Mouse (Mus musculus) urinary bladder, postnatal 4 days (tissue): Measurements from ENCODE around the gene Swt1.
A peak's percentile ranks its signal among the peaks of the same experiment; 100 is the strongest.
"Not testable (repeated sequence)": the region's sequence is repeated elsewhere in the genome, so short reads cannot be mapped to it uniquely, and the experiment has no call there.

Experiments used
- DNase-seq, 2 experiments: peaks; one replicate each; pipeline ENCODE4 v3.0.0; 2021 to 2022; ENCODE audit warnings: low spot score in 2 of 2

Gene Swt1

DNA sequence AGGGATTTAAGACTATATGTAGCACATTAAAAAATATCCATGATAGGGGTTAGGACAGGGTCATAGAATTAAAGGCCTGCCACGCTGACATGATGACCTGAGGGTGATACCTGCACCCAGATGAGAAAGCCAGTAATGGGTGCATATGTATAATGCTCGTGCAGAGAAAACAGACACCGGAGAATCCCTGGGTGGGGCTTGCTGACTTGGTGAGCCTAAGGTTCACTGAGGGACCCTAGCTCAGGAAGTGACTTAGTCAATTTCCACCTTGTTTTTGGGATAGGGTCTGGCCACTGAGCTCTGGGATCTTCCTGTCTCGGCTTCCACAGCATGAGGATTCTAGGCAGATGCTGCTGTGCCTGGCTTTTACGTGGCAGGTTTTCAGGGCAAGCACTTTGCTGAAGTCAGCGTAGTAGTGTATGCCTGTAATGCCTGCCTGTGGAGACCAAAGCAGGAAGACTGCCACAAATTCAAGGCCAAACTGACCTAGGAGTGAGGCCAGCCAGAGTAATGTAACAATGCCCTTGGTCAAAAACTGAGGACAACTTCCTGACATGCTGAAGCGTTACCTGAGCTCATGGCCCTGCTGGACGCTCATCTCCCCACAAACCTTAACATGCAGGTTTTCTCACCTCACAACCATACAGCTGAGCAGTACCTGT lies 61.2 kb downstream of the Swt1 start:
- DNase-seq = no peak

GRCm38 (mm10) chr1:151359374-151359773 lies 68.9 kb downstream of the Swt1 start:
- no peak for DNase-seq

DNA sequence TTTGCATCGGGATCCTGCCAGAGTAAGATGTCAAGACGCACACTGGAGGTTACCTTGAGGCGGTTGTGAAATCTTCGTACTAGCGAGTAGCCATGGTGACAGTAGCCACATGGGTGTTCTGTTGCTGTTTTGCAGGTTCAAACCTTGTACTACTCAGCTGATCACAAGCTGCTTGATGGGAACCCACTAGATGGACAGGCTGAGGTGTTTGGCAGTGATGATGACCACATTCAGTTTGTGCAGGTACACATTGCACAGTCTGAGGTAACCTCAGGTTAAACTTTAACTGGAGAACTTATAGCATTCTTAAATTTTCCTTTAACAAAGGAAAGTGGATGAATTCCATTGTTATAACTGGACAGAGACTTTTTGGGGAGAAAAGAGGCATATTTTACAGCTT lies 72.3 kb downstream of the Swt1 start:
- no peak for DNase-seq

DNA sequence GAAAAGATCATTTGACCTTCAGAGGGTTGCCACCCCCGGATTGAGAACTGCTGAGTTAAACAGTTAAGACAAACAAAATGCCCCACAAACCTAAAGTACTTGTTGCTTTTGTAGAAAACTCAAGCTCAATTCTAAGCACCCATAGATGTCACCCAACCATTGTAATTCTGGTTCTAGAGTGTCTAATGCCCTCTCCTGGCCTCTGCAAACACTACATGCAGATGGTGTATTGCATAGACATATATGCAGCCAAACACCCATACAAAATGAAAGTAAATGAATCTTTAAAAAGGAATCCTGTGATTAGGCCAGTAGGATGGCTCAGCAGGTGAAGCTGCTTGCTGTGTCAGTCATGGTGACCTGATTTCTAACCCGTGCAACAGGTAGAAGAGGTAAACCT lies 75.3 kb downstream of the Swt1 start:
- DNase-seq = no peak

DNA sequence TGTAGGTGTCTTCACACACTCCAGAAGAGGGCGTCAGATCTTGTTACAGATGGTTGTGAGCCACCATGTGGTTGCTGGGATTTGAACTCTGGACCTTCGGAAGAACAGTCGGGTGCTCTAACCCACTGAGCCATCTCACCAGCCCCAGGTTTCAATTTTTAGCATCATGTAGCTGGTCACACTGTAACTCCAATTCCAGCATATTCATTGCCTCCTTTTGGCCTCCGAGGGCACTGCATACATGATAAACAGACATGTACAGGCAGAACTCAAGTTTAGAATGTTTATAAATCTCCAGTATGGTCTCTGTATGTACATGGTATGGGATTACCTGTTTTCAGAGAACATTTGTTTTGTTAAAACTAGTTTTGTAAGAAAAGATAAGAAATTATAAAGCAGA lies 80.0 kb downstream of the Swt1 start:
- not testable (repeated sequence) for DNase-seq

DNA sequence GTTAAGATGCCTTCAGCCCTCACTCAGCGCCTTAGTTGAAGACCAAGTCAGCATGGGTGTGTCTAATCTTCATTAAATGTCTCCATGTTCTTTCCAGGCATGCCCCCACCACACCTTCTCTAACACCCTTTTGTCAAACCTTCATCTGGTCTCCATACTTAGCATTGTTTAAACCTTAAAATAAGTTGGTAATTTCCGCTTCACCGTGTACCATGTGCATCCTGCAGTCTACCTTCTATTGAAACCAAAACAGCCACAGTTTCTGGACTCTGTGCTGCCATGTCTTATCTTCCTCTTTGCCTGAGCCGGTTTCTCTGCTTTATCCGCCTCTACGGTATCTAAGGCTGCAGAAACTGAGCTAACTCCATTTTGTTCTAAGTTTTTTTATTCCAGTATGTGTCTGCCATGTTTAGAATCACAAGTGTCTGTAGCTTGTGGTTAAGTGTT lies 81.6 kb downstream of the Swt1 start:
- DNase-seq = no peak

GRCm38 (mm10) chr1:151345863-151346195 lies 82.4 kb downstream of the Swt1 start:
- no peak for DNase-seq

DNA sequence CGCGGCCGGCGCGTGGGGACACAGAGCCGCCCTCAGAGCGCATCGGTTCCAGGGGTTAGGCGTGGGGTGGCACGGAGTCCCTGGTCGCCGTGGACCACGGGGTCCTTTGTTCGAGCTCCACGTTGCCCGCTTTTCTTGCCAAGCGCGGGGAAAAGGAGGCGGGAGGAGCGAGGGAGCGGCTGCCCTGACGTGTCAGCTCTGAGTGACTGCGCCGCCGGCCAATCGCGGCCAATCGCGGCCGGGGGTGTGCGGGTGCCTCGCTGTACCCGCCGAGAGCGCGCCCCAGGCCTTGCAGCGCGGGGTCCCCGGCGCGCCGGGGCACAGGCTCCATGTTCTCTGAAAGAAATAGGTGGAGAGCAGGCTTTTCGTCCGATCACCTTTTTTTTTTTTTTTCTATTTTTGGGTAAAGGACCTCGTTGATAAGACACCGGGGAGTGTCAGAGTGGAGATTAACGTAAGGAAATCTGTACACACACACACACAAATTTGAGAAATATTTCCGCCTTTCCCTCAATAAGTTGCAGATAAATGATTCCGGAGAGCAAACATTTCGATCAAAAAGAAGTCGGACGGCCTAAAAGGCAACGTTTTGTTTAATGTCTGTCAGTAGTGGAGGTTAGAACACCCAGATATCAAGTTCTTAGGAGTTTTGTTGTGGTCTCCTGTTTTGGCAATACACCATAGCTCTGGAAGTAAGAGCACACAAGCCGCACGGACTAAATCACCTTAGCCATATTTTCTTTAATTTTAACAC lies 83.0 kb downstream of the Swt1 start:
- DNase-seq = peak; percentile 90 to 97

DNA sequence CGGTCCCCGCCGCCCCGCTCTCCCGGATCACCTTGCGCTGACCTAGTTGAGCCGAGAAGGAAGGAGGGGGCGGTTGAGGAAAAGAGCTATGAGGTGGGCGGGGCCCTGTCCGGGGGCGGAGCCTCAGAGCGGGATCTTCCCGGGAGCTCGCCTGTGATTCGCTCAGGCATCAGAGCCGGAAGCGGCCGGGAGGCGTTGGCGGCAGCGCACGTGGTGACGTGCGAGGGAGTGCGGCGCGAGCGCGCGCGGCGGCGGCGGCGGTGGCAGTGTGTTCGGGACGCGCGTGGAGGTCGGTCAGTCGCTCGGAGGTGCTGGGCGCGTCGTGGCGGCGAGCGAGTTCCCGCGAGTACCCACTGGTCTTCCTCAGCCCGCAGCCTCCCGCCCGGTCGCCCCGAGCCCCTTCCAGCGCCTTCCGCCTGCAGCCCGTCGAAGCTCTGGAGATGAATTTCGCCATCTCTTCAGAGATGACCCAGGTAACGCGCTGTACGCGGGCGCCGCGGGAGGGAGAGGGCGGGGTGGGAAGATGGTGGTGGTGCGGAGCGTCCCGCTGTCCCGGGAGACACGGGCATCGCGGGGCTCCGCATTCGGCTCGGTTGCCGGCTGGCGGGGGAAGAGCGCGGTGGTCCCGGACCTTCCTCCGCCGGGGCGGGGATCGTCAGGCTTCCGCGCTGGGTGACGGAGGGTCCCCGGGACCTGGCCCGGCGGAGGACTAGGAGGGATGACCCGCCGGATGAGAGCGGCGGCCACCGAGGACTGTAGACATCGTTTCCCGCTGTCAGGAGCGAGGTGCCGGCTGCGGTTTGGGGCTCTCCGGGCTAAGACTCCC lies 83.8 kb downstream of the Swt1 start, which contains the start of gene Ivns1abp:
Ivns1abp (plus strand) TSS at position 195 of the 826 bp plus-strand sequence.
- DNase-seq = peak; percentile 96 to 98

- DNase-seq = no peak
Measured at GRCm38 (mm10) chr1:151343571-151344282, 84.5 kb downstream of the Swt1 start.

DNA sequence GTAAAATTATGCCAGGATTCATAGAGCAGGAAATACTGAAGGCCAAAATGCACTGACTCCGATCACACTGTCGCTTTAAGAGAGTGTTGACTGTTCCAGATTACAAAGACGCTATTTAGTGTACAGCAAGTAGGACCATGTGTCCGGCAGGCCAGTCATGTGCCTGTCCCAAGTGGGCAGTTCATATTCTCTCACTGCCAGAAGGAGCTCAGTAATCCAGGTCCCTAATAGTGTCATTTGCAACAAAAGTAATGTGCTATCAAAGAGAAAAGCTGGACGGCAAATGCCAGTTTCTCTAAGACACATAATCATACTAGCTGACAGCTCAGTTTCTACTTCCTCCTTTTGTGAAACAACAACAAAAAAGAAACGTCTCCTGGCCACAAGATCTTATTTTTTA lies 85.3 kb downstream of the Swt1 start:
- no peak for DNase-seq

DNA sequence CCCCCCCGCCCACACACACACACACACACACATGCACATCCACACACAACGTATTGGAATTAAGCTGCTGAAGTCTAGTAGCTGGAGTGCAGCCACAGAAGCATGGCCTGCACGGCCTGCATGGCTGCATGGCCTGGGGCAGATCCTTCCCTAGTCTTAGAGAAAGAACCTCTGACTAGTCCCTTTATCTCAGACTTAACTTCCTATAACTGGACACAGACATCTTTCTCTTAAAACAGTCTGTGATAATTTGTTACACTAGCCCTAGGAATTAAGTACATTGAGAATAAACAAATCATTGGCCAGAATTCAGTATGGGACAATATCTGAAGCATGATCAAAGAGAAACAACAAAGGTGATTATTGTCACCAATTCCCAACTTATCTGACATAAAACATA lies 85.9 kb downstream of the Swt1 start:
- DNase-seq = no peak

DNA sequence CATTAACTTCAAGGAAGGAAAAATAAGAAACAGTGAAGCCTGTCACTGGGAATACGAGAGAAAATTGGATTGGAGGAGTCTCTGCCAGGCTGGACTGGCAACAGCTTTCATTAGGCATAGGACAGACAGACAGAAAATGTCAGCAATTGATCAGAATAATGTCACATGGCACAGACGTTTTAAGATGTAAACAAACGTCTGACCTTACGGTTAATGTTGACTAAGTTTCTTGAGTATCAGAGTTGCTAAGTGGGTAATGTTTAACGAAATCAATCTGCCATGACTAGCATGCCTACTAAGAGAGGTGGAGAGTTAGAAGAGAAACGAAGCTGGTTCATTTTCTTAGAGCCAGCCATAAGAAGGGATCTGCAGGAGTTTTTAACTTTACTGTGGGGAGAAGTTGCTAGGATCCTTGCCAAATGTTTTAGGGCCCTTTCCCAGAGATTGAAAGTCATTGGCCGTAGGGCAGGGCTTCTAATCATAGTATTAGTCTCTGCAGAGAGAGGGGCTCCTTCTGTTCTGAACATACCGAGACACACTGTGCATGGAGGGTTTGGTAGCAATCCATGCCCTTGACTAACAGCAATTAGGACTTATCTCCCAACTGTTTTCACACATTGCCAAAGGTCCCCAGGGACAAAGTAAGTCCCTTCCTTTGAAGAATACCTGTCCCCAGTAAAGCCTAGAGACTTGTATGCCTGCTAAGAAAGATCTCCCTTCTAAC lies 86.8 kb downstream of the Swt1 start:
- DNase-seq = no peak

DNA sequence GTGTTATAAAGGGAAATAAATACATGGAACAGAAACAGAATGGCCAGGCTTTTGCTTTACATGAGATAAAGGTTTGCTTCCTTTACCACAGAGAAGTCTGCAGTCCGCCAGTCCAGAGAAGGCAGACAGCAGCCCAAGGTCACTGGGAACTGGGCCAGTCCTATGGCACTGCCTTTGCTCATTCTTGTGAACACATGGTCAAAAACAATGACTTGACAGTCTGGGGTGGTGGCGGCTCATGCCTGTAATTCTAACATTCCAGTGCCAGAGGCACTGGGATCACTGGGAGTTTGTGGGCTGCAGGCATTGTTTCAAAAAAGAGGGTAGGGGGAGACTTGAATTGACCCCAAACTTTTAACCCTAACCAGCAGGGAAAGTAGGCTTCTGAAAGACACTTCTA lies 89.3 kb downstream of the Swt1 start:
- DNase-seq = peak in 1 of 2 experiments; percentile 31

DNA sequence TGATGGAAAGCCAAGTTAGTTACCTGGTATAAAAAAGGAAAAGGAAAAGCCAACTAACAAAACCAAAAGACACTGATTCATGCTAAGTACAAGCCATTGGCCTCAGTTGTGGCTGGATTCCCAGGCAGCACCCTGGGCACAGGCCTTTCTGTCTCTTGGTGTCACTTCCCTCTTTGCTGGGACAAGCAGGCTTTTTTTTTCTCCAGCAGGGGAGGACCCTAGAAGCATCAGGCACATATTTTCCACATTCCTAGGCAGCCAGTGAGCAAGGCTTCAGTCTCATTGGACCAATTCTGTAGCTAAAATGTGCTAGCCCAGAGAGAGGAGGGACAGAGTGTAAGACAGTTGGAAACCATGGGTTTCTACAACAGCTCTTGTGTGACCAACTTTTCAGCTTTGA lies 90.0 kb downstream of the Swt1 start:
- peak; percentile 19 to 44 for DNase-seq

DNA sequence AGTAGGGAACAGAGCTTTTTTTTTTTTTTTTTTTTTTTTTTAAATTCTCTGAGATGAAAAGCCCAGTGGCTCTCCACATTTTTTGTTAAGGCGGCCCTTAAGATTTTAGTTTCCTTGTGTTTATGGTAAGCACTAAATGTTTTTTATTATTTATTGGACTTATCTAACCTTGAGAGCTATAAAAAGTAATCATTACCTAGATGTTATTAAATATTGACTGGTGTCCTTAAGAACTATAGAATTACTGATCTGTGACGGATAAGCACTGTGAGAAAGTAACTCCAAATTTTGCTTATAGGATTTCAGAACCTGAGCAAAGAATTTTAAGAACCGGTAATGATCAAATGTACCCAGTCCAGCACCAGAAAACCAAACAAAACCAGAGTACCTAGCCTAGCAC lies 95.4 kb downstream of the Swt1 start:
- DNase-seq = no peak

DNA sequence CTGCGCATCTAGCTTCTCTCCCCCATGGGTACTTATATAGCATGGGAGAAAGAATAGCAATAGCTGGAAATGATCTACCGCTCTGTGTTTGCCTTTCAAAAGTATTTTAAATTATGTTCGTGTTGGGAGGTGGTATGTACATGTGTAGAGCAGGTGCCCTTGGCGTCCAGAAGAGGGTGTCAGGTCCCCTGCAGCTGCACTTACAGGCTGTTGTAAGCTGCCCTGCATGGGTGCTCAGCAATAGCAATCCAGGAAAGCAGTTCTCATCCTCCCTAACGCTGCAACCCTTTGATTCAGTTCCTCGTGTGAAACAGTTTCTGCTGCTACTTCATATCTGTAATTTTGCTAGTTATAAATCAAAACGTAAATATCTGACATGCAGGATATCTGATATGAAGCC lies 98.7 kb downstream of the Swt1 start:
- no peak for DNase-seq

DNA sequence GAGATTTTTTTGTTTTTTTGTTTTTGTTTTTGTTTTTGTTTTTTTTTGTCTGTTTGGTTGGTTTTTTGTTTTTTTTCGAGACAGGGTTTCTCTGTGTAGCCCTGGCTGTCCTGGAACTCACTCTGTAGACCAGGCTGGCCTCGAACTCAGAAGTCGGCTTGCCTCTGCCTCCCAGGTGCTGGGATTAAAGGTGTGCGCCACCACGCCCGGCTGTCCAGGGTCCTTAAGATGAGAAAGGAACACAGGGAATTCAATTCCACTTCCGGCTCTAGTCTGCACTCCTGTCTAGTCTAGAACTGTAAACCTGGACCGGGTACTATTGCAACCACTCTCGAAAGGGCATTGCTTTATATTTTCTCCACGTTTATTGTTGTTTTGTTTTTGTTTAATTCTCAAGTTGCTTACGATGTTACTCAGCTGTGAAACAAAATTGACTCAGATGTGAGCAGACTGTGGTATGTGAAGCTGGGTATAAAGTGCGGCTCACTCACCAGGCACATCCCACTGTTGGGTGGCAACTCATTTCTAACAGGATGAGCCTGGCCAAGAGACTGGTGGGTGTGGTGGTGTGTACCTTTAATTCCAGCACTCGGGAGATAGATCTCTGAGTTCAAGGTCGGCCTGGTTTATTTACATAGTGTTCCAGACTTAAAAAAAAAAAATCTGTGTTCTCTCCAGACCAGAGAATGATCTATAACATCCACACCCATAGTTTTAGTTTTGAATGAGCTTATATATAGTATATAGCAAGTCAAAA lies 99.7 kb downstream of the Swt1 start:
- DNase-seq = peak in 1 of 2 experiments; percentile 6

DNA sequence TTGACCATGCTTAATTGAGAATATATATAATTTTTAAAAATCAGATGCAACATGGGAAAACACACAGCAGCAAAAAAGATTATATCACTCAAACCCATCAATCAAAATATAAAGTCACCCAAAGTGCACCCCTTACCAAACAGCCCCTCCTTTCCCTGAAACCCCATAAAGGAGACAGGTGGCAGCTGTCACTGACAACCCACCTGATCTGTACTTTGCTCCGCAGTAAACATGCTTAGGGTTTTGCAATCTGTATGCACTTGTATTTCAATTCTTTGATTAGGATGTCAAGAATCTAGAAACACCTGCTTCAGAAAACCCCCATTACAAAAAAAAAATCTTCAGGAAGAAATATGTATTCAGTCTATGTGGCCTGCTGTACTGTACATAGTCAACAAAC lies 102.9 kb downstream of the Swt1 start:
- DNase-seq = no peak

- DNase-seq = no peak
Measured at GRCm38 (mm10) chr1:151320408-151320807, 107.8 kb downstream of the Swt1 start.

DNA sequence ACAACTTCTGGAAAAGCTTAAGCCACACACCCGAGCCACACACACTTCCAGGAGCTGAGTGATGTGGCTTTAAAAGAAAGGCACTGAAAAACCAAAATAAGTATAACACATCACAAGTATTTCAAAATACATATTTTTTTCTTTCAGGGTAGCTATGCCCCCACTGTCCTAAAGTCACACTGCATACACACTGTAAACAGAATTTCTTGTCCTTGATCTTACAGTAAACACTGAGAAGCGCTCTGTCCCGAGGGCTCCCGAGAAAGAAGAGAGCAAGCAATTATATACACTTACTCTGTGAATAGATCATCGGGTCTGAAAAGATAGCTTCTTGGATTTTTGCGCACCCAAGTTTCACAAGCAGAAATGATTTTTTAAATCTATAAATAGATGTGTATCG lies 109.0 kb downstream of the Swt1 start:
- DNase-seq = no peak
